Mouse (Mus musculus) hindbrain, postnatal 0 days (tissue): ENCODE data around the gene Tspyl2. TPM values are rescaled to one million over a fixed set of nuclear protein-coding genes. Genes with fewer than 3 reads are reported as not detected.

Source experiments
- polyA plus RNA-seq: library from polyadenylated mRNA; unstranded; fragments of >200 nt; fragmentation: Nextera tagmentation; extraction: Ambion mirVana; gene quantifications from 2 replicates; pipeline ENCODE4 v1.2.1, GENCODE M21; 2015
- total RNA-seq: library from RNA; depleted of rRNA; stranded (reverse); fragments of >200 nt; gene quantifications from 2 replicates; pipeline ENCODE4 v1.2.3, GENCODE M21; 2014; rRNA removed

Gene Tspyl2
- total and polyA plus RNA-seq, 2 experiments from 2014 or later = 27.4 to 46.4 TPM

Other genes starting within 250 kb of the Tspyl2 start
- gene Iqsec2, start 198.2 kb downstream of the Tspyl2 start, total RNA-seq = 27.3 and 30.0 TPM in 2 replicates
- gene Iqsec2, start 198.2 kb downstream of the Tspyl2 start, polyA plus RNA-seq = 9.5 and 9.7 TPM in 2 replicates
- gene Kdm5c, start 109.4 kb downstream of the Tspyl2 start, total RNA-seq = 54.5 and 55.6 TPM in 2 replicates
- 17.4 and 24.5 TPM in 2 replicates for gene Kdm5c, start 109.4 kb downstream of the Tspyl2 start, polyA plus RNA-seq
- 6.8 and 21.7 TPM in 2 replicates for gene Kantr, start 14.9 kb downstream of the Tspyl2 start, total RNA-seq
- gene Kantr, start 14.9 kb downstream of the Tspyl2 start, polyA plus RNA-seq = 21.3 and 22.7 TPM in 2 replicates
- 28.6 and 30.1 TPM in 2 replicates for gene Gpr173, start 26.3 kb upstream of the Tspyl2 start, total RNA-seq
- gene Gpr173, start 26.3 kb upstream of the Tspyl2 start, polyA plus RNA-seq = 5.4 and 6.8 TPM in 2 replicates
- not detected in 2 replicates for gene Cldn34a, start 220.9 kb upstream of the Tspyl2 start, total RNA-seq
- gene Cldn34a, start 220.9 kb upstream of the Tspyl2 start, polyA plus RNA-seq = not detected in 2 replicates